Mouse (Mus musculus): Measurements from ENCODE around the gene Plekha6. TPM values are rescaled to one million over a fixed set of nuclear protein-coding genes. Genes with fewer than 3 reads are reported as not detected.
A peak's percentile ranks its signal among the peaks of the same experiment; 100 is the strongest.

Gene Plekha6
- polyA plus RNA-seq, 1 experiment = 2.6 TPM

DNA sequence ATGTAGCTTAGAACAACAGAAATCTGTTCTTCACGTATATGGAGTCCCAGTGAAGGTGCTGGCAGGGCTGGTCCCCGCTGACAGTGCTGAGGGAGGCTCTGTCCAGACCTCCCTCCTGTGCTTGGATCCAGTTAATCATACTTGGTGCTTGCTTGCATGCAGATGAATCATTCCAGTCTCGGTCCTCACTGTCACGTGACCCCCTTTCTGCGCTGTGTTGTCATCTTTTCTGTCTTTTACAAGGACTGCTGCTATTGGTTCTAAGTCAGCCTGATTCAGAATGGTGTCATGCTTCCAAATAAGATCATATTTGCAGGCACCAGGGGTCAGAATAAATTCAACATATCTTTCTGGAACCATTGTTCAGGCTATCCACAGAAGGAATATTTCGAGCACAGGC is 127.9 kb downstream of the Plekha6 start:
- Histone ChIP-seq H3K4me1 (ENCODE audit: control insufficient read depth, insufficient read depth, low read length) (peaks cover 20% of the 10 kb centered on the region), H3K27ac (ENCODE audit: insufficient read depth, low read length) (no peak overlapping the region), H3K4me3 (ENCODE audit: insufficient read depth, low read length) (no peak overlapping the region)
- TF ChIP-seq POLR2A (IDR thresholded peaks at IDR 0.05; ENCODE audit: low read depth, low read length) = no peak
- no peak for TF ChIP-seq CTCF (IDR thresholded peaks at IDR 0.05; ENCODE audit: borderline replicate concordance, insufficient read depth, low read length)

- Histone ChIP-seq H3K27ac (ENCODE audit: insufficient read depth, low read length) (no peak overlapping the region), H3K4me3 (ENCODE audit: insufficient read depth, low read length) (no peak overlapping the region), H3K4me1 (ENCODE audit: control insufficient read depth, insufficient read depth, low read length) (peaks cover 20% of the 10 kb centered on the region)
- no peak for TF ChIP-seq POLR2A (IDR thresholded peaks at IDR 0.05; ENCODE audit: low read depth, low read length)
- TF ChIP-seq CTCF (IDR thresholded peaks at IDR 0.05; ENCODE audit: borderline replicate concordance, insufficient read depth, low read length) = no peak
Measured at GRCm38 (mm10) chr1:133292608-133293007, 128.6 kb downstream of the Plekha6 start.

- Histone ChIP-seq H3K27ac (ENCODE audit: insufficient read depth, low read length) (0 out of 2 replicates have a peak overlapping the region, but pooled peaks have one; percentile 3), H3K4me3 (ENCODE audit: insufficient read depth, low read length) (no peak overlapping the region), H3K4me1 (ENCODE audit: control insufficient read depth, insufficient read depth, low read length) (peaks cover 25% of the 10 kb centered on the region)
- no peak for TF ChIP-seq CTCF (IDR thresholded peaks at IDR 0.05; ENCODE audit: borderline replicate concordance, insufficient read depth, low read length)
- TF ChIP-seq POLR2A (IDR thresholded peaks at IDR 0.05; ENCODE audit: low read depth, low read length) = no peak
Measured at GRCm38 (mm10) chr1:133296376-133296775, 132.4 kb downstream of the Plekha6 start.

DNA sequence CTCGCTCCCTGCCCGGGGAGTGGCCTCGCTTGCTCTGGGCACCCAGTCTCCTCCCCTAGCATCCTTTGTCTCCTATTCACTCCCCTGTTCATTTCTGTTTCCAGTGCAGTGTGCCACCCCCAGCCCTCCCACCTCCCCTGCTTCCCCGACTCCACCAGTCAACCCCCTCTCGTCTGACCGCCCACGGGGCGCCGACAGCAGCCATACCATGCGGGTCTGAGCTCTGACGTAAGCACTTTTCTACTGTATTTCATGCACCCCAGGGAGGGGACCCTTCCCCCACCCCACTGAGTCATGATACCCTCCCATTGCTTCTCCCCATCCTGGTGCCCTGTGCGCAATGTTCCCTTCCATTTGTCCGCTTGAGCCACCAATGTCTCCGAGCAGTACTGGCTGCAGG is 134.8 kb downstream of the Plekha6 start:
- no peak overlapping the region for H3K4me3 ChIP-seq (ENCODE audit: insufficient read depth, low read length)
- no peak for TF ChIP-seq POLR2A (IDR thresholded peaks at IDR 0.05; ENCODE audit: low read depth, low read length)
- no peak for TF ChIP-seq CTCF (IDR thresholded peaks at IDR 0.05; ENCODE audit: borderline replicate concordance, insufficient read depth, low read length)

GRCm38 (mm10) chr1:133302540-133302939 is 138.5 kb downstream of the Plekha6 start:
- TF ChIP-seq CTCF (IDR thresholded peaks at IDR 0.05; ENCODE audit: borderline replicate concordance, insufficient read depth, low read length) (no peak), POLR2A (IDR thresholded peaks at IDR 0.05; ENCODE audit: low read depth, low read length) (no peak)
- Histone ChIP-seq H3K4me1 (ENCODE audit: control insufficient read depth, insufficient read depth, low read length) (peaks cover 9% of the 10 kb centered on the region; the same call in 1 of the 2 replicates), H3K4me3 (ENCODE audit: insufficient read depth, low read length) (no peak overlapping the region), H3K27ac (ENCODE audit: insufficient read depth, low read length) (no peak overlapping the region)

More for the DNA sequence above, 134.8 kb downstream of the Plekha6 start:
- Histone ChIP-seq H3K27ac (ENCODE audit: insufficient read depth, low read length) (no peak overlapping the region), H3K4me1 (ENCODE audit: control insufficient read depth, insufficient read depth, low read length) (peaks cover 29% of the 10 kb centered on the region)

GRCm38 (mm10) chr1:133306842-133307241 is 142.8 kb downstream of the Plekha6 start:
- H3K27ac ChIP-seq (ENCODE audit: insufficient read depth, low read length) = no peak overlapping the region
- TF ChIP-seq CTCF (IDR thresholded peaks at IDR 0.05; ENCODE audit: borderline replicate concordance, insufficient read depth, low read length) = peak; percentile 70
- TF ChIP-seq POLR2A (IDR thresholded peaks at IDR 0.05; ENCODE audit: low read depth, low read length) = no peak
- no peak overlapping the region for H3K4me3 ChIP-seq (ENCODE audit: insufficient read depth, low read length)
- peaks cover 4% of the 10 kb centered on the region; the same call in 1 of the 2 replicates for H3K4me1 ChIP-seq (ENCODE audit: control insufficient read depth, insufficient read depth, low read length)

GRCm38 (mm10) chr1:133307318-133307717 is 143.3 kb downstream of the Plekha6 start:
- Histone ChIP-seq H3K4me3 (ENCODE audit: insufficient read depth, low read length) (no peak overlapping the region), H3K4me1 (ENCODE audit: control insufficient read depth, insufficient read depth, low read length) (peaks cover 4% of the 10 kb centered on the region; the same call in 1 of the 2 replicates), H3K27ac (ENCODE audit: insufficient read depth, low read length) (no peak overlapping the region)
- TF ChIP-seq POLR2A (IDR thresholded peaks at IDR 0.05; ENCODE audit: low read depth, low read length) (no peak), CTCF (IDR thresholded peaks at IDR 0.05; ENCODE audit: borderline replicate concordance, insufficient read depth, low read length) (no peak)

DNA sequence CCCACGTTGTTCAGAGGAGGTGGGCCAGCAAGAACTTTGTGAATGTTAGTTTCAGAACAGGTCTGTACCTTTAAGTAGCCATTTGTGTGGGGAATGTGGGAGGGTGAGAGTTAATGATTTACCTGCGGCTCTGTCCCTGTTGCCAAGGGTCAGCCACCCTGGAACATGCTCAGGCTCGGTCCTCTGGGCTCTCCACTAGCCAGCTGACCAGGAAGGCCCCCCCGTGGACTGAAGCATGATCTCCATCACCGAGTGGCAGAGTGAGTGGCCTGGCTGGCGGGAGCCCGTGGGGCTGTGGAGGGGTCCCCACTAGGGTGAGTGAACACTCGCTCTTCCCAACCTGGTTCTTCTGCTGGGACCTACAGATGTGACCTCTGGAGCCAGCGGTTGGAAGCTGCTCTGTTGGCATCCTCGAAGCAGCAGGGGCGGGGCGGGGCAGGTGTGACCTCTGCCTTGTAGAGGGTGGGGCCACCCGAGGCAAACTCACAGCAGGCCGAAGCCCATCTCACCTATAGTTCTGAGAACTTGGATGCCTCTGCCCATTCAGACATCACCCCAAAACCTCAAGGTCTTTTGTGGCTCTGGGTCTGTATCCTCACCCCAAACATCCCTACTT is 145.8 kb downstream of the Plekha6 start, which contains the start of gene Golt1a:
Golt1a (plus strand) TSS at position 149 of the 616 bp plus-strand sequence.
- H3K4me1 ChIP-seq (ENCODE audit: control insufficient read depth, insufficient read depth, low read length) = no peaks in the 10 kb centered on the region
- no peak within 1 kb of the TSS for H3K27ac ChIP-seq (ENCODE audit: insufficient read depth, low read length)
- H3K4me3 ChIP-seq (ENCODE audit: insufficient read depth, low read length) = no peak within 1 kb of the TSS
- TF ChIP-seq POLR2A (IDR thresholded peaks at IDR 0.05; ENCODE audit: low read depth, low read length) (no peak), CTCF (IDR thresholded peaks at IDR 0.05; ENCODE audit: borderline replicate concordance, insufficient read depth, low read length) (no peak)

DNA sequence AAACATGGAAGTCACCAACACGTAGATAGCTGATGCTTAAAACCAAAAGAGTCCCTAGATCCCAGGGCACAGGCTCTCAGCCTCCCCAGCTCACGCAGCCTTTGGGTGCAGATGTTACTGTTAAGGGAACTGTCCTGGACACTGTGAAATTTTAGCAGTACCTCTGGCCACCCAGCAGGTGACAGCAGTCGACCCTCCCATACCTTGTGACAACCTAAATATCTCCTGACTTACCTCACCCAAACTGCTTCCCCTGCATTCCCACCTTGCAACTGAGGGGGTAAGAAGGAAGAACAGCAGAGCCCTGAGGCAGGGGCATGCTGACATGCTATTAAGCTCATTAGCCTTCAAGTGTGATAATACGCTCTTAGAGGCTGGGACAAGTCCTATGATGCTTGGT is 147.2 kb downstream of the Plekha6 start:
- Histone ChIP-seq H3K4me1 (ENCODE audit: control insufficient read depth, insufficient read depth, low read length) (no peaks in the 10 kb centered on the region), H3K27ac (ENCODE audit: insufficient read depth, low read length) (no peak overlapping the region), H3K4me3 (ENCODE audit: insufficient read depth, low read length) (no peak overlapping the region)
- no peak for TF ChIP-seq POLR2A (IDR thresholded peaks at IDR 0.05; ENCODE audit: low read depth, low read length)
- no peak for TF ChIP-seq CTCF (IDR thresholded peaks at IDR 0.05; ENCODE audit: borderline replicate concordance, insufficient read depth, low read length)

DNA sequence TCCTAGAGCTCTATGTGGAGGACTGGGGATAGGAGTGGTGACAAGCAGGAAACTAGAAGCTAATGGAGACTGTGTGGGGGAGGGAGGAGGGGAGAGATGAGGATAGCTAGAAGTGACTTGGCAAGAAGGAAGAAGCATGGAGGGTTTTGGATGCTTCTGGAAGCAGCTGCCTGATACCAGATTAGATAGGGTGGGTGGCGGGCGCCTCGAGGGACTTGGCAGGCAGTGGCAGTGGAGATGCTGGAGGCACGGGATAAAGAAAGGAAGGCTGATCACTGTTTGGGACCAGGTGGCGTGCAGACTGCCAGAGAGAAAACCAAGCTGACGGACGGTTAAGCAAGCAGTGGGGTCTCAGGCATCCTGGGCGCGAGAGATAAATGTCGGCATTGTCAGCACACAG is 147.9 kb downstream of the Plekha6 start:
- Histone ChIP-seq H3K4me1 (ENCODE audit: control insufficient read depth, insufficient read depth, low read length) (no peaks in the 10 kb centered on the region), H3K27ac (ENCODE audit: insufficient read depth, low read length) (no peak overlapping the region), H3K4me3 (ENCODE audit: insufficient read depth, low read length) (no peak overlapping the region)
- TF ChIP-seq CTCF (IDR thresholded peaks at IDR 0.05; ENCODE audit: borderline replicate concordance, insufficient read depth, low read length) (no peak), POLR2A (IDR thresholded peaks at IDR 0.05; ENCODE audit: low read depth, low read length) (no peak)

Measured in embryonic fibroblast, embryonic 13.5 days (primary cell).